Mouse (Mus musculus): ENCODE results near the gene H2-M10.6.

DNA sequence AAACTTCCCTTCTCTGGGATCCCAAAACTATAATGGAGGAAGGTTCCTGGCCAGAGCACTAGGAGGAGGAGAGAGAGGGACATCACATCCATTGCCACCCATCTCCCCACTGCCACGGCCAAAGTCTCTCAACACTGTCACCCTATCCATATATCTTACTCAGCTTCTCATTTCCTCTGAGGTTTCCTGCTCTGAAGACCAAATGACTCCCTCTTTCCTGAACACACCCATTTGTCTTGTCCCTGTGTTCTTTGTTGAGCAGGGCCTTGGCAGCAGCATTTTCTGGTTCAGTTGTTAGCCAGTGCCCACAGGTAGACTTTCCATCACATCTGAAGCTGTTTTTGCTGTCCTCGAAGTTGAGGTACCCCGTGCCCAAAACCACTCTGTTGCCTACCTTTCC is 46.2 kb downstream of the H2-M10.6 start:
- TF ChIP-seq POLR2A (IDR thresholded peaks at IDR 0.05; ENCODE audit: insufficient read depth, low read length) (no peak), CTCF (IDR thresholded peaks at IDR 0.05; ENCODE audit: low read depth, low read length) (no peak), EP300 (IDR thresholded peaks at IDR 0.05; ENCODE audit: insufficient read depth, low read depth, low read length) (no peak)

Measured in ES-Bruce4 (cell line).